Mouse (Mus musculus): Measurements from ENCODE around the gene Mtx2. TPM values are rescaled to one million over a fixed set of nuclear protein-coding genes. Genes with fewer than 3 reads are reported as not detected.

Gene Mtx2
- polyA plus RNA-seq, 1 experiment = 30.2 TPM

DNA sequence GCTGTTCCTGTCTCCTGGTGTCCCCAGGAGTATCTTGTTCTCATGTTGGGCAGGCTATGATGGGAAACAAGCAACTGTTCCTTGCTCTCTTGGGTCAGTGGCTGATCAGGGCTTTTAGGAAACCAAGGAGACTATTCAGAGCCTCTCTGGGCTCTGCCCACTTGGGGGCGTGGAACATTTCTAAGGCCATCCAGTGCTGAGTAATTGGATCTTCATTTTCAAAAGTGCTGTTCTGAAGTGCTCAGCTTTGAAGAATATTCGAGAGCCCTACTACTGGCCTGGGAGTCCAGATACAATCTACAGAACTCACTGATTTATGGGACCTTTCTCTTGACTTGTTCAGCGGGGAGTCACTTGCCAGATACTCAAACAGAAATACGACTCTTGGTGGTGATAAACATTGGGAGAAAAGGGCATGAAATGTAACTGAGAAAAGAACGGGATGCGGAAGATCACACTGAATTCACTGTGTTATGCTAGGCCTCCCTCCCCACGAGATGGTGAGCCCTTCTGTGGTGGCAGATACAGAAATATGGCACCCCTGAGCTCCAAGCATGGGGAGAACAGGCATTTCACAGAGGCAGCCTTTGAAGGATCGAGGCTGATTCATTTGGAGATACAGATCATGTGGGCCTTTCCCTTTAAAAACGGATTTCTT, 92.4 kb downstream of the Mtx2 start:
- Histone ChIP-seq H3K36me3 (ENCODE audit: control insufficient read depth, insufficient read depth) (no peaks in the 10 kb centered on the region), H3K27me3 (ENCODE audit: control insufficient read depth, insufficient read depth, insufficient read length) (peaks cover 13% of the 10 kb centered on the region), H3K4me3 (ENCODE audit: insufficient read depth, poor library complexity, severe bottlenecking) (no peak overlapping the region), H3K79me3 (ENCODE audit: low read depth) (no peaks in the 10 kb centered on the region), H3K79me2 (ENCODE audit: control insufficient read depth, insufficient read depth) (no peaks in the 10 kb centered on the region), H3ac (ENCODE audit: control insufficient read depth, insufficient read length, low read depth) (no peak overlapping the region)
- TF ChIP-seq MAX (IDR thresholded peaks at IDR 0.05) (no peak), CEBPB (IDR thresholded peaks at IDR 0.05; ENCODE audit: low read depth) (no peak), FOSL1 (IDR thresholded peaks at IDR 0.05; ENCODE audit: insufficient read depth, low read length, poor library complexity, severe bottlenecking) (no peak), CTCF (IDR thresholded peaks at IDR 0.05; ENCODE audit: control insufficient read depth, insufficient read depth, insufficient read length) (no peak), USF1 (IDR thresholded peaks at IDR 0.05; ENCODE audit: low read depth) (no peak), MYOG (IDR thresholded peaks at IDR 0.05; ENCODE audit: control insufficient read depth, extremely low read depth, insufficient read length) (no peak), MYOD1 (IDR thresholded peaks at IDR 0.05; ENCODE audit: control insufficient read depth, insufficient read length, low read depth) (no peak)

DNA sequence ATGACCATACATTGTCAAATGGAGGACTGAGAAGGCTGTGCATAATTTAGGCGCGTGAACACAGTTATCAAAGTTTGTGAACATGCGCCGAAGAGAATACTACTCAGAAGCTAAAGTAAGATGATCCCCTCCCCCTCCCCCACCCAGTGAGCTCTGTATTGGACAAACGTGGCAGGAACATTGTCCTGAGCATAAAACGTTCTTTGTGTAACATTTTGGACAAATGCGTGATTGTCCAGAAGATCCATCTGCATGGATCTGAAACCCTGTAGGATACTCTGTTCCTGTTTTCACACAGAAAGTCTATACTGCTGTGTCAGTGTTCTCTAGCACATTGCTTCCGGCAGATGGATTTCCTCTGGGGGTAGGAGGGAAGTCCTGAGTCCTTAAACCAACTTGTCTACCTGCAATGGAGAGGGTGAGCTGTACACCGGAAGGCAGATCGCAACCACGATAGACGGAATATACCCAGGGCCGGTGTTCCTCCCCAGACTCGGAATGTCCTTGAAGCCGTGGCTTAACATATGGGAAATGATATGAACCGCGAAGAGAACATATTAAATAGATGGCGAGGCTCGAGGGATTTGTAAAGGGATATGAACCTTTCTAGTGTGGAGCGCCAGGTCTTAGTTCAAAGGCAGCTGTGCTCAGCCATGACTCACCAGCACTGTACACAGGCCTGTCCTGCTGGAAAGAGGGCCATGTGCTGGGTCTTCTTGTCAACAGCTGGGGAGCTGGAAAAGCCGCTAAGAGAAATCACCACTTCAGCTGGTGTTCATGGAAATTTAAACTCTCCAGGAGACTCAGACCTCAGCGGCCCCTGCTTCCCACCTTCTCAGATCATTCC, 100.6 kb downstream of the Mtx2 start:
- TF ChIP-seq USF1 (IDR thresholded peaks at IDR 0.05; ENCODE audit: low read depth) (no peak), CEBPB (IDR thresholded peaks at IDR 0.05; ENCODE audit: low read depth) (no peak), CTCF (IDR thresholded peaks at IDR 0.05; ENCODE audit: control insufficient read depth, insufficient read depth, insufficient read length) (no peak), FOSL1 (IDR thresholded peaks at IDR 0.05; ENCODE audit: insufficient read depth, low read length, poor library complexity, severe bottlenecking) (no peak), MYOG (IDR thresholded peaks at IDR 0.05; ENCODE audit: control insufficient read depth, extremely low read depth, insufficient read length) (no peak), MAX (IDR thresholded peaks at IDR 0.05) (no peak)
- H3K27me3 ChIP-seq (ENCODE audit: control insufficient read depth, insufficient read depth, insufficient read length) = peaks cover 23% of the 10 kb centered on the region
- no peak overlapping the region for H3ac ChIP-seq (ENCODE audit: control insufficient read depth, insufficient read length, low read depth)
- no peaks in the 10 kb centered on the region for H3K79me3 ChIP-seq (ENCODE audit: low read depth)
- H3K36me3 ChIP-seq (ENCODE audit: control insufficient read depth, insufficient read depth) = no peaks in the 10 kb centered on the region
- no peak overlapping the region for H3K4me3 ChIP-seq (ENCODE audit: insufficient read depth, poor library complexity, severe bottlenecking)
- no peaks in the 10 kb centered on the region for H3K79me2 ChIP-seq (ENCODE audit: control insufficient read depth, insufficient read depth)

Other genes with a start within 250 kb of the Mtx2 start
- 7.1 TPM for gene Lnpk, start 246.4 kb upstream of the Mtx2 start, polyA plus RNA-seq (2012; fragmentation: generic; extraction: Trizol)
- not detected for gene Evx2, start 166.2 kb upstream of the Mtx2 start, polyA plus RNA-seq (2012; fragmentation: generic; extraction: Trizol)
- gene Hoxd13, start 157.5 kb upstream of the Mtx2 start, polyA plus RNA-seq (2012; fragmentation: generic; extraction: Trizol) = not detected
- gene Hoxd12, start 150.8 kb upstream of the Mtx2 start, polyA plus RNA-seq (2012; fragmentation: generic; extraction: Trizol) = not detected
- gene Hoxd11, start 146.2 kb upstream of the Mtx2 start, polyA plus RNA-seq (2012; fragmentation: generic; extraction: Trizol) = not detected
- not detected for gene Hoxd10, start 133.9 kb upstream of the Mtx2 start, polyA plus RNA-seq (2012; fragmentation: generic; extraction: Trizol)
- gene Hoxd9, start 128.1 kb upstream of the Mtx2 start, polyA plus RNA-seq (2012; fragmentation: generic; extraction: Trizol) = not detected
- not detected for gene Hoxd8, start 121.2 kb upstream of the Mtx2 start, polyA plus RNA-seq (2012; fragmentation: generic; extraction: Trizol)
- gene Hoxd3, start 113.9 kb upstream of the Mtx2 start, polyA plus RNA-seq (2012; fragmentation: generic; extraction: Trizol) = not detected
- not detected for gene Hoxd4, start 113.9 kb upstream of the Mtx2 start, polyA plus RNA-seq (2012; fragmentation: generic; extraction: Trizol)
- gene Gm28230, start 99.1 kb upstream of the Mtx2 start, polyA plus RNA-seq (2012; fragmentation: generic; extraction: Trizol) = not detected
- not detected for gene Hoxd1, start 62.8 kb upstream of the Mtx2 start, polyA plus RNA-seq (2012; fragmentation: generic; extraction: Trizol)

All from C2C12 (cell line).